Mouse (Mus musculus): ENCODE measurements around the gene Phactr4. TPM values are rescaled to one million over a fixed set of nuclear protein-coding genes. Genes with fewer than 3 reads are reported as not detected.

The Phactr4 gene
- polyA plus RNA-seq, 1 experiment: 21.8 TPM

- peaks cover 10% of the 10 kb centered on the region for H3K79me3 ChIP-seq (ENCODE audit: low read depth)
- no peak overlapping the region for H3ac ChIP-seq (ENCODE audit: control insufficient read depth, insufficient read length, low read depth)
- peaks cover 28% of the 10 kb centered on the region for H3K79me2 ChIP-seq (ENCODE audit: control insufficient read depth, insufficient read depth)
- H3K4me3 ChIP-seq (ENCODE audit: insufficient read depth, poor library complexity, severe bottlenecking): no peak overlapping the region
- H3K27me3 ChIP-seq (ENCODE audit: control insufficient read depth, insufficient read depth, insufficient read length): no peaks in the 10 kb centered on the region
- TF ChIP-seq CEBPB (IDR thresholded peaks at IDR 0.05; ENCODE audit: low read depth): no peak
- TF ChIP-seq USF1 (IDR thresholded peaks at IDR 0.05; ENCODE audit: low read depth): no peak
- no peak for TF ChIP-seq CTCF (IDR thresholded peaks at IDR 0.05; ENCODE audit: control insufficient read depth, insufficient read depth, insufficient read length)
- no peak for TF ChIP-seq MYOD1 (IDR thresholded peaks at IDR 0.05; ENCODE audit: control insufficient read depth, insufficient read length, low read depth)
- TF ChIP-seq FOSL1 (IDR thresholded peaks at IDR 0.05; ENCODE audit: insufficient read depth, low read length, poor library complexity, severe bottlenecking): no peak
- TF ChIP-seq MYOG (IDR thresholded peaks at IDR 0.05; ENCODE audit: control insufficient read depth, extremely low read depth, insufficient read length): no peak
- TF ChIP-seq MAX (IDR thresholded peaks at IDR 0.05): no peak
- peaks cover 39% of the 10 kb centered on the region for H3K36me3 ChIP-seq (ENCODE audit: control insufficient read depth, insufficient read depth)
Observed at GRCm38 (mm10) chr4:132326481-132326880, 95.8 kb downstream of the Phactr4 start.

- TF ChIP-seq FOSL1 (IDR thresholded peaks at IDR 0.05; ENCODE audit: insufficient read depth, low read length, poor library complexity, severe bottlenecking): no peak
- TF ChIP-seq CEBPB (IDR thresholded peaks at IDR 0.05; ENCODE audit: low read depth): no peak
- Histone ChIP-seq H3K36me3 (ENCODE audit: control insufficient read depth, insufficient read depth) (peaks cover 78% of the 10 kb centered on the region), H3K79me2 (ENCODE audit: control insufficient read depth, insufficient read depth) (peaks cover 6% of the 10 kb centered on the region)
Observed at GRCm38 (mm10) chr4:132315711-132316110, 106.6 kb downstream of the Phactr4 start.

GRCm38 (mm10) chr4:132312627-132313026, 109.7 kb downstream of the Phactr4 start:
- H3K79me3 ChIP-seq (ENCODE audit: low read depth): peaks cover 21% of the 10 kb centered on the region
- H3ac ChIP-seq (ENCODE audit: control insufficient read depth, insufficient read length, low read depth): no peak overlapping the region
- H3K79me2 ChIP-seq (ENCODE audit: control insufficient read depth, insufficient read depth): peaks cover 30% of the 10 kb centered on the region
- no peak for TF ChIP-seq MYOD1 (IDR thresholded peaks at IDR 0.05; ENCODE audit: control insufficient read depth, insufficient read length, low read depth)
- no peak for TF ChIP-seq MYOG (IDR thresholded peaks at IDR 0.05; ENCODE audit: control insufficient read depth, extremely low read depth, insufficient read length)
- TF ChIP-seq CEBPB (IDR thresholded peaks at IDR 0.05; ENCODE audit: low read depth): no peak
- no peak for TF ChIP-seq USF1 (IDR thresholded peaks at IDR 0.05; ENCODE audit: low read depth)
- TF ChIP-seq CTCF (IDR thresholded peaks at IDR 0.05; ENCODE audit: control insufficient read depth, insufficient read depth, insufficient read length): no peak
- no peak for TF ChIP-seq FOSL1 (IDR thresholded peaks at IDR 0.05; ENCODE audit: insufficient read depth, low read length, poor library complexity, severe bottlenecking)
- no peak for TF ChIP-seq MAX (IDR thresholded peaks at IDR 0.05)
- H3K27me3 ChIP-seq (ENCODE audit: control insufficient read depth, insufficient read depth, insufficient read length): no peaks in the 10 kb centered on the region
- H3K4me3 ChIP-seq (ENCODE audit: insufficient read depth, poor library complexity, severe bottlenecking): no peak overlapping the region
- peaks cover 76% of the 10 kb centered on the region for H3K36me3 ChIP-seq (ENCODE audit: control insufficient read depth, insufficient read depth)

More at GRCm38 (mm10) chr4:132315711-132316110, 106.6 kb downstream of the Phactr4 start:
- Histone ChIP-seq H3ac (ENCODE audit: control insufficient read depth, insufficient read length, low read depth) (no peak overlapping the region), H3K27me3 (ENCODE audit: control insufficient read depth, insufficient read depth, insufficient read length) (no peaks in the 10 kb centered on the region), H3K4me3 (ENCODE audit: insufficient read depth, poor library complexity, severe bottlenecking) (no peak overlapping the region), H3K79me3 (ENCODE audit: low read depth) (no peaks in the 10 kb centered on the region)

- peaks cover 68% of the 10 kb centered on the region for H3K36me3 ChIP-seq (ENCODE audit: control insufficient read depth, insufficient read depth)
- H3K79me3 ChIP-seq (ENCODE audit: low read depth): peaks cover 21% of the 10 kb centered on the region
- peaks cover 30% of the 10 kb centered on the region for H3K79me2 ChIP-seq (ENCODE audit: control insufficient read depth, insufficient read depth)
- no peak overlapping the region for H3ac ChIP-seq (ENCODE audit: control insufficient read depth, insufficient read length, low read depth)
- no peak overlapping the region for H3K4me3 ChIP-seq (ENCODE audit: insufficient read depth, poor library complexity, severe bottlenecking)
- TF ChIP-seq USF1 (IDR thresholded peaks at IDR 0.05; ENCODE audit: low read depth) (no peak), CTCF (IDR thresholded peaks at IDR 0.05; ENCODE audit: control insufficient read depth, insufficient read depth, insufficient read length) (no peak), MAX (IDR thresholded peaks at IDR 0.05) (no peak), CEBPB (IDR thresholded peaks at IDR 0.05; ENCODE audit: low read depth) (no peak), MYOD1 (IDR thresholded peaks at IDR 0.05; ENCODE audit: control insufficient read depth, insufficient read length, low read depth) (no peak), MYOG (IDR thresholded peaks at IDR 0.05; ENCODE audit: control insufficient read depth, extremely low read depth, insufficient read length) (no peak), FOSL1 (IDR thresholded peaks at IDR 0.05; ENCODE audit: insufficient read depth, low read length, poor library complexity, severe bottlenecking) (no peak)
- H3K27me3 ChIP-seq (ENCODE audit: control insufficient read depth, insufficient read depth, insufficient read length): no peaks in the 10 kb centered on the region
Observed at GRCm38 (mm10) chr4:132311801-132312200, 110.5 kb downstream of the Phactr4 start.

- peaks cover 21% of the 10 kb centered on the region for H3K79me3 ChIP-seq (ENCODE audit: low read depth)
- H3K79me2 ChIP-seq (ENCODE audit: control insufficient read depth, insufficient read depth): peaks cover 30% of the 10 kb centered on the region
- peak overlapping the region; percentile 12 for H3ac ChIP-seq (ENCODE audit: control insufficient read depth, insufficient read length, low read depth)
- no peaks in the 10 kb centered on the region for H3K27me3 ChIP-seq (ENCODE audit: control insufficient read depth, insufficient read depth, insufficient read length)
- H3K36me3 ChIP-seq (ENCODE audit: control insufficient read depth, insufficient read depth): peaks cover 62% of the 10 kb centered on the region
- TF ChIP-seq USF1 (IDR thresholded peaks at IDR 0.05; ENCODE audit: low read depth) (peak; percentile 56), MYOG (IDR thresholded peaks at IDR 0.05; ENCODE audit: control insufficient read depth, extremely low read depth, insufficient read length) (no peak)
- H3K4me3 ChIP-seq (ENCODE audit: insufficient read depth, poor library complexity, severe bottlenecking): no peak overlapping the region
Observed at GRCm38 (mm10) chr4:132311209-132311608, 111.1 kb downstream of the Phactr4 start.

GRCm38 (mm10) chr4:132309849-132310472, 112.3 kb downstream of the Phactr4 start:
- no peak for TF ChIP-seq MYOG (IDR thresholded peaks at IDR 0.05; ENCODE audit: control insufficient read depth, extremely low read depth, insufficient read length)
- no peak for TF ChIP-seq MAX (IDR thresholded peaks at IDR 0.05)
- no peak for TF ChIP-seq CEBPB (IDR thresholded peaks at IDR 0.05; ENCODE audit: low read depth)
- TF ChIP-seq USF1 (IDR thresholded peaks at IDR 0.05; ENCODE audit: low read depth): no peak
- TF ChIP-seq FOSL1 (IDR thresholded peaks at IDR 0.05; ENCODE audit: insufficient read depth, low read length, poor library complexity, severe bottlenecking): no peak
- no peak for TF ChIP-seq CTCF (IDR thresholded peaks at IDR 0.05; ENCODE audit: control insufficient read depth, insufficient read depth, insufficient read length)
- no peak for TF ChIP-seq MYOD1 (IDR thresholded peaks at IDR 0.05; ENCODE audit: control insufficient read depth, insufficient read length, low read depth)
- H3K27me3 ChIP-seq (ENCODE audit: control insufficient read depth, insufficient read depth, insufficient read length): no peaks in the 10 kb centered on the region
- peaks cover 55% of the 10 kb centered on the region for H3K36me3 ChIP-seq (ENCODE audit: control insufficient read depth, insufficient read depth)
- peaks cover 30% of the 10 kb centered on the region for H3K79me2 ChIP-seq (ENCODE audit: control insufficient read depth, insufficient read depth)
- H3K4me3 ChIP-seq (ENCODE audit: insufficient read depth, poor library complexity, severe bottlenecking): peak overlapping the region; percentile 97
- H3ac ChIP-seq (ENCODE audit: control insufficient read depth, insufficient read length, low read depth): peak overlapping the region; percentile 92
- peaks cover 21% of the 10 kb centered on the region for H3K79me3 ChIP-seq (ENCODE audit: low read depth)
